Mouse (Mus musculus): ENCODE results near the gene Rnf185. TPM values are rescaled to one million over a fixed set of nuclear protein-coding genes. Genes with fewer than 3 reads are reported as not detected.

Gene Rnf185
- total RNA-seq, 2 experiments from 2014 or later, result 3.2 to 6.3 TPM

DNA sequence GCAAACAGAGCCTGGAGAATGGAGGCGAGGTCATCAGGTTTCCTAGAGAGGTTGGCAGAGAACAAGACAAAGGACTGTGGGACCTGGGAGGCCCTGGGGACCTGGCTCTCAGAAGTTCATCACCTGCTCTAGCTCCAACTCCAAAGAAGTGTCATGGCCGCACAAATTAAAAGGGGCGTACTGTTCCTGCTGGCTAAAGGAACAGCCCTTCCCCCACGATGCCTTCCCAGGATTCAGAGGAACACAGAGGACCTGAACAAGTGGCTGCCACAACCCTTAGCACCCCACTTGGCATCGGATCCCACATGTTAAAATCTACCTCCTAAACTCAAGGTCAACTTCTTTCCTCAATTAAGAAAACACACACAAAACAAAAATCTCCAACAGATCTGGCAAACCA, 82.7 kb downstream of the Rnf185 start:
- no peak for ATAC-seq (replicated peaks; ENCODE audit: low FRiP score, poor library complexity, severe bottlenecking)

DNA sequence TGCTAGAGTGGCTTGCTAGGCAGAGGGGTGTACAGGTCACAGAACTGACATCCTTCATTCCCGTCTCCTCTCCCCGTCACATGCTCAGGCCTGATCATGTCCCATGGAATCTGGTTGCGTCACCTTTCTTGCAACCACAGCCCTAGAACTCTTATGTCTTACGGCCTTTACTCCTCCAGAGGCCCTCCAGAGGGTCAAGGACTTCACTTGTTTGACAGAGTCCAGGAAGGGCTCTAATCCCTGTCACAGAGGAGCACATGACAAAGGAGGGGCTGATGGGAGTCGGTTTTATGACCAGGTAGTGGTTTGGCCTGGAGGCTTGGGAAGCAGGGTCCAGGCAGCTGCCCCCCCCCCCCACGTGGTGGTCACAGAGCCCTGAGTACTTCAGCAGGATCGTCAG, 83.2 kb downstream of the Rnf185 start:
- no peak for ATAC-seq (replicated peaks; ENCODE audit: low FRiP score, poor library complexity, severe bottlenecking)

DNA sequence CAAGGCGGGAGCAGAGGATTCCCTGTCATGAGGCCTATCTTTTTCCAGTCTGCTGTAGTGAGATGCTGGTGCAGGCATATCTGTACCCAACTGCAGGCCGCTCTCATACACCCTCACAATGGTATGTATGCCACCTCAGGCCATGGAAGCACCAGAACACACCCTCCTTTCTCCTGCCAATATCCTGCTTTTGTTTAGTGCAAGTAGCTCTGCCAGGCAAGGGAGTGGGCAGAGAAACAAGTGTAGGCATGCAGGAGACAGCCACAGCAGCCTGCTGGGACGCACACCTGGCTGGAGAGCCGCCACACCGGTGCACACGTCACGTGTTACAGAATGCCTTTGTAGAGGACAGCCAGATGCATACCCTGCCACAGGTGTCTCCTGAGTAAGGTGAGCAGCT, 85.8 kb downstream of the Rnf185 start:
- no peak for ATAC-seq (replicated peaks; ENCODE audit: low FRiP score, poor library complexity, severe bottlenecking)

Other genes with a start within 250 kb of the Rnf185 start
- 20.2 and 71.5 TPM in 2 replicates for gene Eif4enif1, start 250.0 kb downstream of the Rnf185 start, total RNA-seq (2015; ENCODE audit: low replicate concordance)
- gene Eif4enif1, start 250.0 kb downstream of the Rnf185 start, total RNA-seq (2017; ENCODE audit: low replicate concordance), result 31.5 and 44.0 TPM in 2 replicates
- gene Drg1, start 185.9 kb downstream of the Rnf185 start, total RNA-seq (2015; ENCODE audit: low replicate concordance), result 54.8 and 79.9 TPM in 2 replicates
- 66.1 and 97.9 TPM in 2 replicates for gene Drg1, start 185.9 kb downstream of the Rnf185 start, total RNA-seq (2017; ENCODE audit: low replicate concordance)
- gene Patz1, start 163.5 kb downstream of the Rnf185 start, total RNA-seq (2015; ENCODE audit: low replicate concordance), result 18.0 and 18.6 TPM in 2 replicates
- 13.5 and 22.2 TPM in 2 replicates for gene Patz1, start 163.5 kb downstream of the Rnf185 start, total RNA-seq (2017; ENCODE audit: low replicate concordance)
- gene Pik3ip1, start 122.0 kb downstream of the Rnf185 start, total RNA-seq (2015; ENCODE audit: low replicate concordance), result 0.77 and 2.9 TPM in 2 replicates
- 3.5 and 3.8 TPM in 2 replicates for gene Pik3ip1, start 122.0 kb downstream of the Rnf185 start, total RNA-seq (2017; ENCODE audit: low replicate concordance)
- gene Limk2, start 43.2 kb downstream of the Rnf185 start, total RNA-seq (2015; ENCODE audit: low replicate concordance), result 4.2 and 4.4 TPM in 2 replicates
- 6.4 and 9.7 TPM in 2 replicates for gene Limk2, start 43.2 kb downstream of the Rnf185 start, total RNA-seq (2017; ENCODE audit: low replicate concordance)
- not detected in 2 replicates for gene Pla2g3, start 35.9 kb upstream of the Rnf185 start, total RNA-seq (2015; ENCODE audit: low replicate concordance)
- gene Pla2g3, start 35.9 kb upstream of the Rnf185 start, total RNA-seq (2017; ENCODE audit: low replicate concordance), result 0.28 TPM in 1 of 2 replicates, not detected in the other
- gene Inpp5j, start 52.5 kb upstream of the Rnf185 start, total RNA-seq (2015; ENCODE audit: low replicate concordance), result 0.38 and 2.5 TPM in 2 replicates
- 0.34 and 0.42 TPM in 2 replicates for gene Inpp5j, start 52.5 kb upstream of the Rnf185 start, total RNA-seq (2017; ENCODE audit: low replicate concordance)
- gene Selenom, start 62.3 kb upstream of the Rnf185 start, total RNA-seq (2015; ENCODE audit: low replicate concordance), result not detected in 2 replicates
- 1.5 TPM in 1 of 2 replicates, not detected in the other for gene Selenom, start 62.3 kb upstream of the Rnf185 start, total RNA-seq (2017; ENCODE audit: low replicate concordance)
- gene Smtn, start 88.2 kb upstream of the Rnf185 start, total RNA-seq (2015; ENCODE audit: low replicate concordance), result 4.2 and 13.6 TPM in 2 replicates
- gene Smtn, start 88.2 kb upstream of the Rnf185 start, total RNA-seq (2017; ENCODE audit: low replicate concordance), result 2.0 and 2.7 TPM in 2 replicates
- 4.0 and 7.7 TPM in 2 replicates for gene Morc2a, start 196.8 kb upstream of the Rnf185 start, total RNA-seq (2015; ENCODE audit: low replicate concordance)
- gene Morc2a, start 196.8 kb upstream of the Rnf185 start, total RNA-seq (2017; ENCODE audit: low replicate concordance), result 8.1 and 10.0 TPM in 2 replicates